Mouse (Mus musculus): ENCODE data around the gene S100a4.

- TF ChIP-seq CTCF (IDR thresholded peaks at IDR 0.05; ENCODE audit: low read depth) = no peak
- TF ChIP-seq EP300 (IDR thresholded peaks at IDR 0.05; ENCODE audit: low read depth) = no peak
Observed at GRCm38 (mm10) chr3:90612061-90612460, 8.5 kb downstream of the S100a4 start.

All from liver, postnatal 0 days (tissue).